14 mouse cellular contexts compared by ENCODE assay signal in genomic region chr6:116760181-116760580, GRCm38 (mm10).
"Had no signal": no experiment of that assay in that cellular context is flagged by ENCODE, and none has a peak within 500 bp of the region (broad histone marks: within the 10 kb centered on the region; RNA-seq: fewer than 3 reads in every experiment).

No protein-coding gene starts in this region.

- H3K9me3 ChIP-seq: liver, embryonic 15.5 days; midbrain, embryonic 10.5 days; neural tube, embryonic 15.5 days had no signal

- H3K4me1 ChIP-seq: liver, embryonic 15.5 days; neural tube, embryonic 15.5 days had no signal

- H3K36me3 ChIP-seq: liver, embryonic 15.5 days; midbrain, embryonic 10.5 days; neural tube, embryonic 15.5 days had no signal

- ATAC-seq: lung, postnatal 0 days had no signal

- H3K27me3 ChIP-seq: liver, embryonic 15.5 days; neural tube, embryonic 15.5 days had no signal

- H3K4me3 ChIP-seq: liver, embryonic 15.5 days; midbrain, embryonic 10.5 days; myocyte; neural tube, embryonic 15.5 days had no signal

- H3K9ac ChIP-seq: liver, embryonic 15.5 days; neural tube, embryonic 15.5 days had no signal

- DNase-seq: left cerebral cortex, postnatal 4 days; lung, adult 2 months; lung, postnatal 36 days; midbrain, embryonic 14.5 days; right cerebral cortex, adult 18-20 months; right cerebral cortex, postnatal 25 days; thymus, postnatal 4 days had no signal

- H3K27ac ChIP-seq: liver, embryonic 15.5 days; midbrain, embryonic 10.5 days; neural tube, embryonic 15.5 days; stomach, postnatal 0 days had no signal

- H3K4me2 ChIP-seq: liver, embryonic 11.5 days; liver, embryonic 15.5 days; neural tube, embryonic 15.5 days had no signal
